Mouse (Mus musculus) ES-Bruce4 (cell line): ENCODE results near the gene Anapc16. TPM values are rescaled to one million over a fixed set of nuclear protein-coding genes. Genes with fewer than 3 reads are reported as not detected.

Experiments used
- H3K27ac ChIP-seq: 2 replicates; pipeline ENCODE4 v1.5.1; 2012; ENCODE audit warnings: low read length, inconsistent platforms; ENCODE audit not compliant: insufficient read depth
- H3K27me3 ChIP-seq: 2 replicates; pipeline ENCODE4 v1.6.1; 2012; ENCODE audit warnings: mild to moderate bottlenecking, low read length, inconsistent platforms; ENCODE audit not compliant: control insufficient read depth, poor library complexity, insufficient read depth, severe bottlenecking
- H3K36me3 ChIP-seq: 2 replicates; pipeline ENCODE4 v1.6.1; 2012; ENCODE audit warnings: inconsistent platforms, mild to moderate bottlenecking, low read length, moderate library complexity; ENCODE audit not compliant: control insufficient read depth, poor library complexity, insufficient read depth, severe bottlenecking
- H3K4me1 ChIP-seq: one replicate; pipeline ENCODE4 v1.8.1; 2011; ENCODE audit warnings: low read length; ENCODE audit not compliant: control insufficient read depth, insufficient read depth
- H3K4me3 ChIP-seq: 2 replicates; pipeline ENCODE4 v1.5.1; 2011; ENCODE audit warnings: low read depth, mild to moderate bottlenecking, low read length
- H3K9ac ChIP-seq: 2 replicates; pipeline ENCODE4 v1.6.1; 2012; ENCODE audit warnings: low read depth, mild to moderate bottlenecking, inconsistent platforms; ENCODE audit not compliant: poor library complexity, severe bottlenecking
- H3K9me3 ChIP-seq: replicated peaks from 2 replicates; pipeline ENCODE4 v1.6.1; 2012; ENCODE audit warnings: mild to moderate bottlenecking, low read length, inconsistent platforms; ENCODE audit not compliant: control insufficient read depth, poor library complexity, insufficient read depth, severe bottlenecking
- CTCF ChIP-seq: IDR thresholded peaks from one replicate; pipeline ENCODE4 v1.8.1; 2011; ENCODE audit warnings: low read depth, low read length
- EP300 ChIP-seq: IDR thresholded peaks from 2 replicates; pipeline ENCODE4 v1.6.1; 2011; ENCODE audit warnings: low read depth, low read length; ENCODE audit not compliant: insufficient read depth
- POLR2A ChIP-seq: IDR thresholded peaks from one replicate; pipeline ENCODE4 v1.8.1; 2011; ENCODE audit warnings: low read length; ENCODE audit not compliant: insufficient read depth
- polyA plus RNA-seq: library from polyadenylated mRNA; stranded (reverse); fragments of >200 nt; gene quantifications from 2 replicates; pipeline ENCODE4 v1.2.4, GENCODE M21; 2011; ENCODE audit warnings: low read depth; ENCODE audit not compliant: missing spikeins, insufficient read depth, insufficient read length

Gene Anapc16
- polyA plus RNA-seq, 1 experiment, result 24.4 TPM

GRCm38 (mm10) chr10:59958458-59958857 is 44.5 kb downstream of the Anapc16 start:
- H3K4me3 ChIP-seq, result no peak overlapping the region
- no peak overlapping the region for H3K27ac ChIP-seq
- no peaks in the 10 kb centered on the region for H3K36me3 ChIP-seq
- peaks cover 17% of the 10 kb centered on the region for H3K4me1 ChIP-seq
- no peak overlapping the region for H3K9ac ChIP-seq
- no peaks in the 10 kb centered on the region for H3K9me3 ChIP-seq
- no peaks in the 10 kb centered on the region for H3K27me3 ChIP-seq
- TF ChIP-seq EP300 (0 out of 2 replicates have a peak, but pooled peaks have one; percentile 8), CTCF (no peak)

- peak; percentile 84 for TF ChIP-seq EP300
- TF ChIP-seq POLR2A, result no peak
- no peak for TF ChIP-seq CTCF
- H3K27me3 ChIP-seq, result no peaks in the 10 kb centered on the region
- H3K4me1 ChIP-seq, result peaks cover 15% of the 10 kb centered on the region
- H3K9me3 ChIP-seq, result no peaks in the 10 kb centered on the region
- no peak overlapping the region for H3K27ac ChIP-seq
- H3K4me3 ChIP-seq, result peak overlapping the region; percentile 1
- H3K36me3 ChIP-seq, result no peaks in the 10 kb centered on the region
- no peak overlapping the region for H3K9ac ChIP-seq
These were observed 45.5 kb downstream of the Anapc16 start for GRCm38 (mm10) chr10:59957171-59958149.

- H3K4me1 ChIP-seq, result peaks cover 15% of the 10 kb centered on the region
- H3K4me3 ChIP-seq, result no peak overlapping the region
- H3K9me3 ChIP-seq, result no peaks in the 10 kb centered on the region
- H3K27ac ChIP-seq, result no peak overlapping the region
- H3K36me3 ChIP-seq, result no peaks in the 10 kb centered on the region
- H3K9ac ChIP-seq, result no peak overlapping the region
- H3K27me3 ChIP-seq, result no peaks in the 10 kb centered on the region
- TF ChIP-seq CTCF, result no peak
- no peak for TF ChIP-seq POLR2A
- TF ChIP-seq EP300, result no peak
These were observed 46.3 kb downstream of the Anapc16 start for GRCm38 (mm10) chr10:59956681-59957080.

- Histone ChIP-seq H3K9ac (0 out of 2 replicates have a peak overlapping the region, but pooled peaks have one; percentile 4), H3K4me3 (no peak overlapping the region), H3K9me3 (no peaks in the 10 kb centered on the region), H3K4me1 (peaks cover 13% of the 10 kb centered on the region), H3K36me3 (peaks cover 13% of the 10 kb centered on the region), H3K27ac (peak overlapping the region; percentile 4; the same call in 1 of the 2 replicates), H3K27me3 (no peaks in the 10 kb centered on the region)
- peak; percentile 59; the same call in 1 of the 2 replicates for TF ChIP-seq EP300
- TF ChIP-seq POLR2A, result no peak
These were observed 49.3 kb downstream of the Anapc16 start for GRCm38 (mm10) chr10:59953564-59954039.

GRCm38 (mm10) chr10:59952781-59953563 is 50.0 kb downstream of the Anapc16 start:
- peaks cover 12% of the 10 kb centered on the region for H3K4me1 ChIP-seq
- peak overlapping the region; percentile 25 for H3K4me3 ChIP-seq
- TF ChIP-seq POLR2A, result no peak
- TF ChIP-seq CTCF, result no peak
- peak; percentile 98 for TF ChIP-seq EP300
- H3K9ac ChIP-seq, result peak overlapping the region; percentile 8
- no peaks in the 10 kb centered on the region for H3K9me3 ChIP-seq
- peak overlapping the region; percentile 34 for H3K27ac ChIP-seq
- no peaks in the 10 kb centered on the region for H3K27me3 ChIP-seq
- peaks cover 13% of the 10 kb centered on the region for H3K36me3 ChIP-seq
